Mouse (Mus musculus) spleen, adult 2 months (tissue): ENCODE results near the gene Fem1a. TPM values are rescaled to one million over a fixed set of nuclear protein-coding genes. Genes with fewer than 3 reads are reported as not detected.
A peak's percentile ranks its signal among the peaks of the same experiment; 100 is the strongest.

ENCODE experiments used
- DNase-seq, 2 experiments: peaks; one replicate each; pipeline versions ENCODE4 v3.0.0 to v3.0.0-alpha.2; 2012 to 2021; ENCODE audit warnings: low spot score in 2 of 2, low read depth in 1 of 2
- H3K27ac ChIP-seq: fragments of 200-500 bp; 2 replicates; pipeline ENCODE4 v1.5.1; 2012; ENCODE audit warnings: low read length, inconsistent platforms; ENCODE audit not compliant: insufficient read depth
- H3K27me3 ChIP-seq: fragments of 200-500 bp; 2 replicates; pipeline ENCODE4 v1.6.1; 2012; ENCODE audit warnings: mild to moderate bottlenecking, moderate library complexity, low read length, inconsistent platforms; ENCODE audit not compliant: control insufficient read depth, insufficient read depth
- H3K36me3 ChIP-seq: fragments of 200-500 bp; 2 replicates; pipeline ENCODE4 v1.6.1; 2012; ENCODE audit warnings: mild to moderate bottlenecking, low read length, inconsistent platforms; ENCODE audit not compliant: control insufficient read depth, insufficient read depth
- H3K4me1 ChIP-seq: fragments of 200-500 bp; 2 replicates; pipeline ENCODE4 v1.6.1; 2011; ENCODE audit warnings: inconsistent platforms; ENCODE audit not compliant: control insufficient read depth, insufficient read depth, insufficient read length
- H3K4me3 ChIP-seq: fragments of 200-500 bp; 2 replicates; pipeline ENCODE4 v1.5.1; 2011; ENCODE audit warnings: mild to moderate bottlenecking, inconsistent platforms; ENCODE audit not compliant: insufficient read depth, insufficient read length; ENCODE audit errors: extremely low read depth
- CTCF ChIP-seq: fragments of 200-500 bp; IDR thresholded peaks from 2 replicates; pipeline ENCODE4 v1.5.1; 2011; ENCODE audit warnings: mild to moderate bottlenecking, inconsistent platforms; ENCODE audit not compliant: insufficient read depth, insufficient read length, insufficient replicate concordance; ENCODE audit errors: extremely low read depth
- POLR2A ChIP-seq: fragments of 200-500 bp; IDR thresholded peaks from 2 replicates; pipeline ENCODE4 v1.6.1; 2011; ENCODE audit warnings: low read depth, low read length, inconsistent platforms
- WGBS: fragments of 180-500 bp; shearing (Covaris S2); methylation state at CpG from one replicate; pipeline ENCODE4 v1.1.7; 2018; 5-methylcytosine and 5-hydroxymethylcytosine counted together
- polyA plus RNA-seq: library from polyadenylated mRNA; depleted of rRNA; stranded (reverse); fragments of >200 nt; gene quantifications from 2 replicates; pipeline ENCODE4 v1.2.3, GENCODE M21; 2012; rRNA removed

The Fem1a gene
- polyA plus RNA-seq: 21.1 and 29.0 TPM in 2 replicates

DNA sequence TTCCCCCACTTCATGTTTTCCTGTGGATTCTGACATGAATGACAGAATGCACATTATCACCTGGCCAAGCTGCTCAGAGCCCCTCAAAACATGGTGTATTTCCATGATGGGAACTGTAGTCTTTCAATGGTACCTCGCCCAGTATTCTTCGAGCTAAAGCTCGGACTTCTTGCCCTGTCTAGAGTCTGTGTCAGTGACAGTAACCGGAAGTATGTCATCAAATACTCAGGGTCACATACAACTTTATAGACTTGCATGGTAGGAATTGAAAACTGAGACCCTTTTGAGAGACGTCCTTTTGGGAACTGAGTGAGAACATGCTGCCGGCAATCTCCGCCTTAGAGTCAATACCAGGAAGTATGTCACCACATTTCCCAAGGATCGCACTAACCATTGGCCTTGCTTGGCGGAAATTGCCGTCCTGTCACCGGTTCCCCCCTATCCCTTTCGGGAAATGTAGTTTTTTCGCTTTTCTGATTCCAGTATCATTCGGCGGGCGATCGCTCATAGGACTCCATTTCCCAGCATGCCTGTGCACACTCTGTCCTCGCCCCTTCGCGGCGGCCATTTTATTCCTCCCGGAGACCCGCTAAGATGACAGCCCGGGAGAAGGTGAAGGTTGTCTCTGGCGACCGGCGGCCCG lies at the start of gene Fem1a:
Gene Fem1a (plus strand): TSS at position 572 of the 643 bp plus-strand sequence.
- Histone ChIP-seq H3K4me3 (peak within 1 kb of the TSS; percentile 69), H3K36me3 (peaks cover 21% of the 10 kb centered on the region), H3K4me1 (peaks cover 19% of the 10 kb centered on the region), H3K27ac (peak within 1 kb of the TSS; percentile 91), H3K27me3 (no peaks in the 10 kb centered on the region)
- no peak for TF ChIP-seq CTCF
- TF ChIP-seq POLR2A: peak; percentile 37; the same call in 1 of the 2 replicates
- WGBS: under 1% methylated on average over 28 of the region's 28 CpGs
- peak; percentile 87 to 98 for DNase-seq

DNA sequence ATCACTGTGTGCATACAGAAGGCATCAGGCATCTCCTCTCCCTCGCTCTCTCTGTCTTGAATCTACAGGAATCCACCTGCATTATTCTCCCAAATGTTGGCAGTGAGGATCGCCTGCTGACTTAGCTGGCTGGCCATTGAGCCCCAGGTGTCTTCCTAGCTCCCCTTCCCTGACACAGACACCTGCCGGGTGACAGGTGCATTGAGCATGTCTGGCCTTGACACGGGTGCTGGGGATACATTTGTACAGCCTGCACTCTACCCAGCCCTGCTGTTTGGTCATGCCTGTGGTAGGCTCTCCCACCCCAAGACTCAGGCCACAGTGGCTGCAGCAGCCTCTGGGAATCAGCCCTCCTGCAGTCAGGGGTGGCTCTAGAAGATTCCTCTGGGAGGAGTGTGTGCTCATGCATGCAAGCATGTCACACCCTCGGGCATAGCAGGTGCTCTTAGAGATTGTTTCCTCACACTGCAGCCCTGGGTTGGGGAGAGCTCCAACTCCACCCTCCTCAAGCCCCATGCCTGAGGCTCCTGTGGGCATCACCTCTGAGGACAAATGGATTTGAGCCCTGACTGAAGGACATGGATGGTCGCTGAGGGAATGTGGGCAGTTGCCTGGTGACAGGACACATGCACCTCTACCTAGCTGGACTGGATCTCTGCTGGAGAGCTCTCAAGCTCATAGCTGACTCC lies 49.5 kb upstream of the Fem1a start:
- Histone ChIP-seq H3K27me3 (no peaks in the 10 kb centered on the region), H3K4me1 (no peaks in the 10 kb centered on the region), H3K27ac (no peak overlapping the region), H3K36me3 (peaks cover 40% of the 10 kb centered on the region), H3K4me3 (no peak overlapping the region)
- TF ChIP-seq CTCF: no peak
- TF ChIP-seq POLR2A: no peak
- no peak for DNase-seq
- WGBS: 81% methylated on average over 6 of the region's 6 CpGs

DNA sequence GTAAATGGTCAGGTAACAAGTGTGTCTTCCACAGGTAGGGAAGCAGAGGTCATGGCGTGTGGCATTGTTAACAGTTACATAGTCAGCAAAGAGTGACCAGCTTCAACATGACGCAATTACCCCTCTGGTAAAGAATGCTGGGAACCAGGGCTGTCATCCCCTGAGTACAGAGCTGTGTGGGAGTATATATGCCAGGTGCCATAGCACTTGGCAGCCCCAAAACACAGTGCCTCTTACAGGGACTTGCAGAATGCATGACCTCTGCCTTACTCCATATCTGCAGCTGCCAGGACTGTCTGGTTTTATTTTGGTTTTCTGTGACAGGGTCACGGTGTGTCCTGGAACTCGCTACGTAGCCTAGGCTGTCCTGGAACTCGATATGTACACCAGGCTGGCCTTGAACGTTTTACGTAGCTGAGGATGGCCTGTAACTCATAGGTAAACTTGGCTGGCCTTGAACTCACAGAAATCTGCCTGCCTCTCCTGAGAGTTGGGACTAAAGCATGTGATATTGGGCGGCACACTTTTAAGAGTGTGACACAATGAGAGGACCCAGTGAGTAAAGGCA lies 48.6 kb upstream of the Fem1a start:
- Histone ChIP-seq H3K36me3 (peaks cover 32% of the 10 kb centered on the region), H3K27me3 (no peaks in the 10 kb centered on the region), H3K4me3 (no peak overlapping the region), H3K4me1 (0 out of 2 replicates have a peak, but pooled peaks cover 3% of the 10 kb centered on the region), H3K27ac (no peak overlapping the region)
- WGBS: 94% methylated on average over 9 of the region's 9 CpGs
- TF ChIP-seq CTCF (no peak), POLR2A (no peak)
- no peak for DNase-seq

DNA sequence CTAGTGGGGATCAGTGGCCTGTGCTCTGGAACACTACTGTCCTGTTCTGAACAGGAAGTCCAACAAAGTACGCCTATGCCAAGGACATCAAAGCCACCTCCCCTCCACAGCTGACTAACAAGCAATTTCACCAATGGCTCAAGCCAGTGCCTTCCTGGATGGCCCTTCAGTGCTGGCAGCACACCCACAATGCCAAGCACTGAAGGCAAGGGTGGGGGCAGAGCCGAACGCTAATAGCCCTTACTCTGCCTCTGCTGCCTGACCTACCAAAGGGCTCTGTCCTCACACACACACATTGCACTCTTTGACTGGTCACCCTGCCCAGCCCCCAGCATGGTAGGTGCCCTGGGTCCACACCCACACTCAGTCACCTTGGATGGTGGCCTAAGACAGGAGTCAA lies 47.8 kb upstream of the Fem1a start:
- 89% methylated on average over 3 of the region's 3 CpGs for WGBS
- Histone ChIP-seq H3K27ac (no peak overlapping the region), H3K4me3 (no peak overlapping the region), H3K4me1 (0 out of 2 replicates have a peak, but pooled peaks cover 3% of the 10 kb centered on the region), H3K27me3 (no peaks in the 10 kb centered on the region), H3K36me3 (peaks cover 28% of the 10 kb centered on the region)
- no peak for TF ChIP-seq POLR2A
- TF ChIP-seq CTCF: no peak
- DNase-seq: no peak

DNA sequence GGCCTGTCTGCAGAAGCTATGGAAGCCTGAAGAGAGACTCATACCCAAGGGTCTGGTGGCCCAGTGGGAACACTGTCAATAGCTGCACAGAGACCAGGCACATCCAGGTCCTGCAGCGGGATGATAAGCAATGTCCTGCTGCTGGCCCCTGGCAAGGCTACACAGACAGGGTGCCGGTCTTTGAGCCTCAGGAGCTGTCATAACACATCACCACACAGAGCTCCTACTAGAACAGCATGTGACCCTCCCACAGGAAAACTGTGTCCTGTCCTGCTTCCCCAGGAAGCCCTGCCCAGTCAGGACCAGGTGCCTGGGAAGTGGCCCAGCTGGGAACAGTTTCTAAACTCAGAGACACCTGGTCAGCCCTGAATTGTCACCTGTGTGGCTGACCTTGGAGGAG lies 45.5 kb upstream of the Fem1a start:
- H3K4me3 ChIP-seq: no peak overlapping the region
- H3K4me1 ChIP-seq: 0 out of 2 replicates have a peak, but pooled peaks cover 3% of the 10 kb centered on the region
- peaks cover 10% of the 10 kb centered on the region for H3K36me3 ChIP-seq
- DNase-seq: no peak
- TF ChIP-seq CTCF (no peak), POLR2A (no peak)
- H3K27me3 ChIP-seq: no peaks in the 10 kb centered on the region
- 98% methylated on average over 2 of the region's 2 CpGs for WGBS
- H3K27ac ChIP-seq: no peak overlapping the region

DNA sequence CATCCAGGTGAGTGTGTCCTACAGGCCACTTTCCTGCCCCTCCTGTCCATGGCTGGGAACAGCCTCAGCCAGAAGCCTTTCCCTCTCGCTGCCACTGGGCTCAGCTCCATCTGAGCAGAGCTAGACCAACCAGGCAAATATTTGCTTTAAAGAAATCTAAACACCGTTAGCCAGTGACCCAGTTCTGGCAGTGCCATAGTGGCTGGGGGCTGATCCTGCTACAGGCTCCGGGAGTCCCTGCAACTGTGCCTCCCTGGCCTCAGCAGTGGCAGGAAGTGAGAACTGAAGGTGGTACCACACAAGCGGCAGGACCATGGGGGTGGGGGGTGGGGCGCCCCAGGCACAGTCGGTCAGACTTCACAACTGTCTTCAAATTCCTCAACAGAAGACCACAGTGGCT lies 43.9 kb upstream of the Fem1a start:
- DNase-seq: no peak
- WGBS: 21% methylated on average over 6 of the region's 6 CpGs
- H3K4me3 ChIP-seq: no peak overlapping the region
- H3K36me3 ChIP-seq: peaks cover 10% of the 10 kb centered on the region
- TF ChIP-seq CTCF: no peak
- no peak for TF ChIP-seq POLR2A
- 0 out of 2 replicates have a peak, but pooled peaks cover 3% of the 10 kb centered on the region for H3K4me1 ChIP-seq
- no peaks in the 10 kb centered on the region for H3K27me3 ChIP-seq
- no peak overlapping the region for H3K27ac ChIP-seq
